Mouse (Mus musculus) natural killer cell, adult 2 months (primary cell): ENCODE measurements around the gene Cyp2w1.
A peak's percentile ranks its signal among the peaks of the same experiment; 100 is the strongest.
"Not testable (repeated sequence)": the region's sequence is repeated elsewhere in the genome, so short reads cannot be mapped to it uniquely, and the experiment has no call there.

Experiments
- DNase-seq, 2 experiments: peaks; one replicate each; pipeline ENCODE4 v3.0.0; 2022; ENCODE audit warnings: low spot score in 2 of 2

The Cyp2w1 gene

DNA sequence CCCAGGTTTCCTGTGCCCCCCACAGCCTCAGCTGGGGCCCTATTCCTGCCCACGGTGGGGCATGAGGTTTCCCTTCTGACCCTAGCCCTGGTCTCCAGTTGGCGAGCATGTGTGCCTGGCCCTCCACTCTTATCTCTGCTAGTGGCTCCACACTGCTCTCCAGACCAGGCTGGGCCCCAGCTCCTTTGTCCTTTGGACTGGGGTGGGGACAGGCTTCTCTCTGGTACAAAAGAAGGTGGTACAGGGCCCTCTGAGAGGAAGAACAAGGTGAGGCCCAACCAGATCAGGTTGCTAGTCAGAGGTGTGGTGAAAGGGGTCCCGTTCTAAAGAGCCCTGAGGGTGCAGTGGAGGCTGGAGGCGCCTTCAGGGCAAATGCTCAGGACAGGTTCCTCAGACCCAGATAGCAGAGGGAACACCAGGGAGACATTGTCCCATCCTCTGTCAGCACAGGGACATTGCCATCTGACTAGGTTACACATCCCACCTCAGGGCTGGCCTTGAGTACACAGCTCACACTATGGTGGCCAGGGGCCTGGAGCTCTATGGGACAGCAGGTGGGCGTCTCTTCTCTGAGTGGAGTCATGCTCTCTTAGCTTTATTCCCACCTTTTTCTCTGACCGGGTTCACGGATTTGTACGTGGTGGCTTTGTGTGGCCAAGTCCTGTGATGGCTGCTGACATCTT is 19.7 kb upstream of the Cyp2w1 start:
- DNase-seq: no peak

- DNase-seq: no peak
These were observed 19.0 kb upstream of the Cyp2w1 start for GRCm38 (mm10) chr5:139333301-139334013.

GRCm38 (mm10) chr5:139334394-139334793 is 18.0 kb upstream of the Cyp2w1 start:
- DNase-seq: not testable (repeated sequence)

GRCm38 (mm10) chr5:139335634-139336033 is 16.8 kb upstream of the Cyp2w1 start:
- DNase-seq: no peak

DNA sequence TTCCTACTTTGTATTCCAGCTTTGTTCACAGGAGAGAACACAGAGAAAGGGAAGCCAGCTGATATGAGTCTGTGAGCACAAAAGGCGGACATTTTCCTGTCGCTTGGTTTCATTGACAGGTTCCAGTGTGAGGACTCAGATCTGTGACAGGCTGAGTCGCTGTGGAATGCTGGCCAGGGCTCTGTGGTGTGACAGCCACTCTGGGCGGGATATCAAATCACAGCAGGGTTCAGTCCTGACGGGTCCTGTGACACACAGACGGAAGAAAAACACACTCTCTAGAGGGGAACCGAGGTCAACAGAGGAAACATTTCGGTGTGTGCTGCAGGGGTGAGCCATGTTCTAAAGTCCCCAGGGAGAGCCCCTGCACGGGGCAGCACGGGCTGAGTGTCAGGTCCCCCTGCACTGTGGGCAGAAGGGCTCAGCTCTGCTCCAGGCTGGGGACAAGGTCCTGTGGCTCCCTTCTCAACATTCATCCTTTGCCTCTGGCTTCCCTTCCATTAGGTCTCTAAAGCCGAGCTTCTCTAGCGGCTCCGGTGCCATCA is 14.5 kb upstream of the Cyp2w1 start:
- no peak for DNase-seq

DNA sequence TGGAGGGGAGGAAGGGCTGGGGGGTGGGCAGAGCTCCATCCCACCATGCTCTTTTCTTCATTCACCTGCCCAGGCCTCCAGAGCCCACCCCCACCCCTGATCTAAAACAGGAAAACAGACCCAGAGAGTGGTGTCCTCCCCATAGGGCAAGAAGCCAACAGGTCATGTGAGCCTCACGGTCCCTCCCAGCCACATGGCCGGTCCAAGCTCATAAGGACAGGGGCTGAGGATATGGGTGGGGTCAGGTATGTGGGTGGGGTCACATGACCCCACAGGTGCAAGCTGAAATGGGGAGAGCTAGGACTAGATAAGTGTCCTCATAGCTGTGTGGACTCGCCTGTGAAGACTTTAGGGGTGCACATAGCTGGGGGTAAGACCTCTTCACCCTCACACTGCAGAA is 14.0 kb upstream of the Cyp2w1 start:
- no peak for DNase-seq

DNA sequence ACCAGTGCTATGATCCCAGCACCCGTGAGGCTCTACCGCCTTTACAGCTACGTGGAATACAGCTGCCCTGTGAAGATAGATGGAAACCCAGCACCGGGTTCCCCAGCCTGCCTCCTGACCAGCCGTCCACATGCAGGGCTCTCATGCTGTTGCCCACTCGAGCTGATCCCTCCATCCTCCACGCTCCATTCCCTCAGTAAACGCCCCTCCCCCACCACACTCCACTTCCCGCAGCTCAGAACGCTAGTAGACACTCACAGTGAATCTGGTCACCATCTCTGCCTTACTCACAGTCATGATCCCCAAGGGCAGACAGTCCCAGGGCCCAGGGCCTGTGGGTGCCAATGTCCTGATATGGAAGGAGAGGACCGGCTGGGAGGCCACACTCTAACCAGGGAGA is 13.5 kb upstream of the Cyp2w1 start:
- no peak for DNase-seq

GRCm38 (mm10) chr5:139344021-139344686 is 8.3 kb upstream of the Cyp2w1 start:
- DNase-seq: peak; percentile 68 to 81

- DNase-seq: peak; percentile 94 to 95
These were observed 7.6 kb upstream of the Cyp2w1 start for GRCm38 (mm10) chr5:139344687-139345363.

DNA sequence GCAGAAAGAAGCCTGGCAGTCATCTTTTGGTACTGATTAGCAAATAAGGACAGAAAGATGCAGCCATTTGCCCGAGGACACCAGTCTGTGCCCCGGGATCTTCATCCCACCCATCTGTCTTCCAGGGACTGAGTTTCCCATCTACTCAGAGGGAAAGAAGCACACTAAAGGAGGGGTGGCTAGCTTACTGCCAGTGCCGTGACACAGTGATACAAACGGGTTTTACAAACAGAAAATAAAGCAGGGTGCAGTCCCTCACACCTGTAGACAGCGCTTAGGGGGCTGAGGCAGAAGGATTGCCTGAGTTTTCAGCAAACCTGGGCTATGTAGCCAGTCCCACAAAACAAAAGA is 7.1 kb upstream of the Cyp2w1 start:
- DNase-seq: no peak

GRCm38 (mm10) chr5:139347225-139347624 is 5.2 kb upstream of the Cyp2w1 start:
- no peak for DNase-seq

GRCm38 (mm10) chr5:139349713-139350112 is 2.7 kb upstream of the Cyp2w1 start:
- DNase-seq: no peak

GRCm38 (mm10) chr5:139351134-139351533 is 1.3 kb upstream of the Cyp2w1 start, which contains the start of gene Cox19:
Gene Cox19 (minus strand): TSS chr5:139351418.
- no peak for DNase-seq

DNA sequence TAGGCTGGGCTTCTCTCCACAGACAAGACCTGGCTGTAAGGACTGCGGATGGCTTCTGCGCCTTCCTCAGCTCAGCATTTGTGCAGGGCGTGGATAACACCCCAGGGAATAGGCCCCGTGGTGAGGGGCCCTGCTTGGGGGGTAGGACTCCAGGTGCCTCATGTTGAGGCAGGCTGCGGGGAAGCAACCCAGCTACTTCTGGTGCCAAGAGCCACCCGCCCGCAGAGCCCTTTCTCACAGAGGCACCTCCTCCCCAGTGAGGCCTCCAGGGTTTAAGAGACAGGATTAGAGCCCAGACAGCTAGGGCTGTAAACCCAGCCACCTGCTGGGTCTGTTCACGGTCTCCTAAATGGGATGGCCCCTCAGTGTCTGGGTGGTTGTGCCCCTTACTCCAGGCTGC is 789 bp upstream of the Cyp2w1 start:
- no peak for DNase-seq

DNA sequence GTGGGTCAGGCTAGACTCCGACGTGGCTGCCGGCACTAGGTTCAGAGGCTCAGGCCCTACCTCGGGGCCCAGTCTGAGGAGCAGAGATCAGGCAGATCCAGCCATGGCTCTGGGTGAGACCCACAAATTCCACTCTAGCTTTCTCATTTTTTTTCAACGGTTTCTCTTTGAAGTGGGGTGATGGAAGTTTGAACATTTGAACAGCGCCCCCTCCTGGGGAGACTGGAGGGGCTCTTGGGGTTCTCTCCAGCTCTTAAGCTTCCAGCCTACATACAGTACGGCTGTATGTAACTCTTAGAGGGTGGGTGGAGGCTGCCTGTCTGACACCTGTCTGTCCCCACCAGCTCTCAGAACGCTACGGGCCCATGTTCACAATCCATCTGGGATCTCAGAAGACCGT is 1.1 kb downstream of the Cyp2w1 start:
- DNase-seq: peak; percentile 30 to 45

- DNase-seq: no peak
These were observed 1.5 kb downstream of the Cyp2w1 start for GRCm38 (mm10) chr5:139353946-139354345.

DNA sequence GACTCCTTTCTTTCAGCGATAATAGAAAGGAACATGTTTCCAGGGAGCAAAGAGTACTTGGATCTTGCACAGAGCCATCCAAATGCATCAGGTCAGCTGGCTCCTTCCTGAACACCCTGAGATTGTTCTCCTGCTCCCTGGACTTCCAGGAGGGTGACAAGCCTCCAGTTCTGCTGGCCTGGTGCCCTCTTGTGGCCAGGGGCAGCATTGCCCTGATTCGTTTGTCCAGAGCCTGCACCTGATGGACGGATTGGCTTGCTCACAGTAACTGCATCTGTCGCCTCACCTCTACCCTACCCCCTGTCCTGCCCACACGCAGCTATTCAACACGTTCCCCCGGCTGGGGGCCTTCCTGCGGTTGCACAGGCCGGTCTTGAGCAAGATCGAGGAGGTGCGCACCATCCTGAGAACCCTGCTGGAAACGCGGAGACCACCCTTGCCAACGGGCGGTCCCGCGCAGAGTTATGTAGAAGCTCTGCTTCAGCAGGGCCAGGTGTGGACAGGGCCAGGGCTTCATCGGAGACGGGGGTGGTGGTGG is 2.9 kb downstream of the Cyp2w1 start:
- peak; percentile 39 to 63 for DNase-seq

- DNase-seq: peak in 1 of 2 experiments; percentile 28
These were observed 6.2 kb downstream of the Cyp2w1 start for GRCm38 (mm10) chr5:139358653-139359052.

GRCm38 (mm10) chr5:139359244-139359643 is 6.8 kb downstream of the Cyp2w1 start:
- DNase-seq: no peak

DNA sequence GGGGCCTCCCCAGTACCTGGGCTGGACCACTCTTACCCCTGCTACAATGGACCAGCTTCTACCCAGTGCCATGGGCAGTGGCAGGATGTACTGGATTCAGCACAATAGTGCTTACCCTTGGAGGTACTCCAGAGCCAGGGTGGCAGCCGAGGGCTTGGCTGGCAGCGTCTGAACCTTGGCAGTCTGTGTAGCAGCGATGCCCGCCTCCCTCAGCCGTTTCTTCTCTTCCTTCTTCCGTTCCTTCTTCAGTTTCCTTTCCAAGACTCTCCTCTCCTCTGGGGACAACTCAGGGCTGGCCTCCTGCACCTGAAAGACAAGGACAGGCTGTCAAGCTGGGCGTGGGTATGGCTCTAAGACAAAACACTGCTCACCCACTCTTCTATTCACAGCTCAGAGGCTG is 11.4 kb downstream of the Cyp2w1 start:
- no peak for DNase-seq

- DNase-seq: peak; percentile 78 to 83
These were observed 12.0 kb downstream of the Cyp2w1 start for GRCm38 (mm10) chr5:139364260-139364910.
